Mouse (Mus musculus): Measurements from ENCODE around the gene Mien1. TPM values are rescaled to one million over a fixed set of nuclear protein-coding genes. Genes with fewer than 3 reads are reported as not detected.

Mien1 gene
- 102 and 104 TPM in 2 replicates for polyA plus RNA-seq (2016; fragmentation: Nextera tagmentation; extraction: Ambion mirVana)

DNA sequence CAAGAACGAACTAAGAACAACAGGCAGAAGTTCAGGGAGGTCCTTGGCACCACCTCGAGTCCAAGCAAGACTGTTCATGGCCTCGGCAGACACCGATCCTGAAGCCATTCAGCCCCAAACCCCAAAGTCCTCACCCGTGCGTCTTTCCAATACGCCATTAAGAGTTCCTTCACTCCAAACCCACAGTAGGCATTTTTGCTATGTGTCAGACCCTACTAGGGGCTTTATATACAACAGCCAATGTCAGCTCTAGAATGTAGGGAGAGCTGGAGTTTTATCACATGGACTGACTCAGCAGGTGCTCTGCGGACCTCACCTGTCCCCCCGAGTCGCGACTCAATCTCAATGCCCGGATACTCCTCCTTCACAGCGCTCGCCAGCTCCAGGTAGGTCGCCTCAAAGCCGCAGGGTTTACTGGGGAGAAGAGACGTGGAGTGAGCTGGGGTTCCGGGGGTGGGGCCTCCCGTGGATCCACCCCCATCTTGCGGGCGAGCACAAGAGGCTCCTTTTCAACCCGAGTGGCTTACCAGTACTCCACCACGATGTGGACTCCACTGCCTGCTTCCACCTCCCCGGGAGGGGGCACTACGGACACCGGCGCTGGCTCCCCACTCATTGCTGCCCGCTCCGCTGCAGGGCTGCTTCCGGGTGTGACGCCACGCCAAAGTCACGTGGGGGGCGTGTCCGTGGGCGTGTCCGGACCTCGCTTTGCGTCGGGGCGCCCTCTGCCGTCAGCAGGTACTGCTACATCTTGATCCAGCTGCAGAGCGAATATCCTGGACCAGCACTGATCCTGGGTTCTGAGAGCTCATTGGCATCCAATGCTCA lies at the start of gene Mien1:
Gene Mien1, minus strand, starts transcription at position 661 of the 828 bp plus-strand sequence.
- Histone ChIP-seq H3K4me3 (peak within 1 kb of the TSS; percentile 73), H3K4me1 (replicated peaks) (peaks cover 11% of the 10 kb centered on the region), H3K9me3 (replicated peaks) (no peaks in the 10 kb centered on the region), H3K27me3 (replicated peaks) (no peaks in the 10 kb centered on the region), H3K36me3 (peaks cover 40% of the 10 kb centered on the region), H3K4me2 (peak within 1 kb of the TSS; percentile 85), H3K9ac (peak within 1 kb of the TSS; percentile 69), H3K27ac (ENCODE audit: poor library complexity, severe bottlenecking) (peak within 1 kb of the TSS; percentile 58)
- WGBS: 2% methylated on average over 43 of the region's 43 CpGs
- ATAC-seq (ENCODE audit: insufficient number of reproducible peaks, low FRiP score): peak; percentile 90

- Histone ChIP-seq H3K9me3 (replicated peaks) (no peaks in the 10 kb centered on the region), H3K27ac (ENCODE audit: poor library complexity, severe bottlenecking) (no peak overlapping the region), H3K36me3 (no peaks in the 10 kb centered on the region), H3K27me3 (replicated peaks) (no peaks in the 10 kb centered on the region), H3K4me3 (no peak overlapping the region), H3K4me1 (replicated peaks) (no peaks in the 10 kb centered on the region; the same call in 1 of the 2 replicates), H3K9ac (no peak overlapping the region), H3K4me2 (no peak overlapping the region)
- 69% methylated on average over 5 of the region's 5 CpGs for WGBS
- no peak for ATAC-seq (ENCODE audit: insufficient number of reproducible peaks, low FRiP score)
These were observed 48.8 kb upstream of the Mien1 start for GRCm38 (mm10) chr11:98487526-98488040.

DNA sequence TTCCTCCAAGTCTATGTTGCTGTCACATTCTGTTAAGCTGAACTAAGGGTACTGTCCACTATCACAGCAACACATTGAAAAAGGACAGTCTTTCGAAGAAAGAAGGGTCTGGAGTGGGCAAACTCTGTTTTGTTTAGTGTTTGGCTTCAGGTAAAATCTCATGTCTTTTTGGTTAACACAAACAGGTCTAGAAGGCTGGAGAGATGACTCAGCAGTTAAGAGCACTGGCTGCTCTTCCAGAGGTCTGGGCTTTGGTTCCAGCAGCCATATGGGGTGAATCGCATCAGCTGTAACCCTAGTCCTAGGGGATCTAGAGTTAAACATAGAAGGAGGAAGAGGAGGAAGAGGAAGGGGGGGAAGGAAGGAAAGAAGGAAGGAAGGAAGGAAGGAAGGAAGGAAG lies 47.0 kb upstream of the Mien1 start:
- H3K4me3 ChIP-seq: no peak overlapping the region
- no peak overlapping the region for H3K4me2 ChIP-seq
- H3K27ac ChIP-seq (ENCODE audit: poor library complexity, severe bottlenecking): no peak overlapping the region
- no peaks in the 10 kb centered on the region for H3K9me3 ChIP-seq (replicated peaks)
- H3K9ac ChIP-seq: no peak overlapping the region
- H3K27me3 ChIP-seq (replicated peaks): no peaks in the 10 kb centered on the region
- 76% methylated on average over 2 of the region's 2 CpGs for WGBS
- 0 out of 2 replicates have a peak, but pooled peaks cover 2% of the 10 kb centered on the region for H3K4me1 ChIP-seq (replicated peaks)
- no peaks in the 10 kb centered on the region for H3K36me3 ChIP-seq
- ATAC-seq (ENCODE audit: insufficient number of reproducible peaks, low FRiP score): no peak

- no peak overlapping the region for H3K4me3 ChIP-seq
- 77% methylated on average over 10 of the region's 10 CpGs for WGBS
- H3K9me3 ChIP-seq (replicated peaks): no peaks in the 10 kb centered on the region
- H3K4me2 ChIP-seq: no peak overlapping the region
- no peak overlapping the region for H3K9ac ChIP-seq
- H3K4me1 ChIP-seq (replicated peaks): peaks cover 12% of the 10 kb centered on the region; the same call in 1 of the 2 replicates
- H3K36me3 ChIP-seq: no peaks in the 10 kb centered on the region
- no peak overlapping the region for H3K27ac ChIP-seq (ENCODE audit: poor library complexity, severe bottlenecking)
- no peak for ATAC-seq (ENCODE audit: insufficient number of reproducible peaks, low FRiP score)
- H3K27me3 ChIP-seq (replicated peaks): no peaks in the 10 kb centered on the region
These were observed 43.3 kb upstream of the Mien1 start for GRCm38 (mm10) chr11:98482067-98482466.

- 62% methylated on average over 6 of the region's 6 CpGs for WGBS
- H3K9me3 ChIP-seq (replicated peaks): no peaks in the 10 kb centered on the region
- no peak overlapping the region for H3K9ac ChIP-seq
- no peak for ATAC-seq (ENCODE audit: insufficient number of reproducible peaks, low FRiP score)
- no peaks in the 10 kb centered on the region for H3K27me3 ChIP-seq (replicated peaks)
- no peak overlapping the region for H3K27ac ChIP-seq (ENCODE audit: poor library complexity, severe bottlenecking)
- H3K4me1 ChIP-seq (replicated peaks): peaks cover 14% of the 10 kb centered on the region; the same call in 1 of the 2 replicates
- H3K4me3 ChIP-seq: no peak overlapping the region
- H3K4me2 ChIP-seq: no peak overlapping the region
- no peaks in the 10 kb centered on the region for H3K36me3 ChIP-seq
These were observed 42.4 kb upstream of the Mien1 start for GRCm38 (mm10) chr11:98481231-98481630.

DNA sequence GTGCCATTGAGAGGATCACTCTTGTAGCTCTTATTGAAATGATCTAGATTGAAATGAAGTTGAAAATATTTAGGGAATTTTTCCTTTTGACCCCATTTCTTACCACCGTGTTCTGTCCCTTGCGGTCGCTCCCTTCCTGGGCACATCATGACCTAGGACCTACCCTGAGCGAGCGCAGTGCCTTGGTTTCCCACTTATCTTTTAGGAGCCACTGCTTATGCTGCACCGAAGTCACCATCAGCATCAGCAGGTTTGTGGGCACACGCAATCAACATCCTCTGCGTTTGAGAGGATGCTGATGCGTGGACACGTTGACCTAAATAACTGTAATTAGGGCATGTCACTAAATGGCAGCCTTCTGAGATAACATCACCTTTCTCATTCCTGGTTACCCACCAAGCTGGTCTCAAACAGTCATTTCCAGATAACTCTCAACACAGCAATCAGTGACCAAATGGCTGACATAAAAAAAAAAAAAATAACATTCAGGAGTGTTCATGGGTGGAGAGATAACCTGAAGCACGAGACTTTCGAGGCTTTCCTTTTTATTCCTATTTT lies 41.2 kb upstream of the Mien1 start:
- WGBS: 73% methylated on average over 12 of the region's 12 CpGs
- Histone ChIP-seq H3K4me1 (replicated peaks) (peaks cover 14% of the 10 kb centered on the region; the same call in 1 of the 2 replicates), H3K4me3 (no peak overlapping the region), H3K9ac (no peak overlapping the region), H3K36me3 (no peaks in the 10 kb centered on the region), H3K9me3 (replicated peaks) (no peaks in the 10 kb centered on the region), H3K27ac (ENCODE audit: poor library complexity, severe bottlenecking) (no peak overlapping the region), H3K4me2 (no peak overlapping the region), H3K27me3 (replicated peaks) (no peaks in the 10 kb centered on the region)
- no peak for ATAC-seq (ENCODE audit: insufficient number of reproducible peaks, low FRiP score)

DNA sequence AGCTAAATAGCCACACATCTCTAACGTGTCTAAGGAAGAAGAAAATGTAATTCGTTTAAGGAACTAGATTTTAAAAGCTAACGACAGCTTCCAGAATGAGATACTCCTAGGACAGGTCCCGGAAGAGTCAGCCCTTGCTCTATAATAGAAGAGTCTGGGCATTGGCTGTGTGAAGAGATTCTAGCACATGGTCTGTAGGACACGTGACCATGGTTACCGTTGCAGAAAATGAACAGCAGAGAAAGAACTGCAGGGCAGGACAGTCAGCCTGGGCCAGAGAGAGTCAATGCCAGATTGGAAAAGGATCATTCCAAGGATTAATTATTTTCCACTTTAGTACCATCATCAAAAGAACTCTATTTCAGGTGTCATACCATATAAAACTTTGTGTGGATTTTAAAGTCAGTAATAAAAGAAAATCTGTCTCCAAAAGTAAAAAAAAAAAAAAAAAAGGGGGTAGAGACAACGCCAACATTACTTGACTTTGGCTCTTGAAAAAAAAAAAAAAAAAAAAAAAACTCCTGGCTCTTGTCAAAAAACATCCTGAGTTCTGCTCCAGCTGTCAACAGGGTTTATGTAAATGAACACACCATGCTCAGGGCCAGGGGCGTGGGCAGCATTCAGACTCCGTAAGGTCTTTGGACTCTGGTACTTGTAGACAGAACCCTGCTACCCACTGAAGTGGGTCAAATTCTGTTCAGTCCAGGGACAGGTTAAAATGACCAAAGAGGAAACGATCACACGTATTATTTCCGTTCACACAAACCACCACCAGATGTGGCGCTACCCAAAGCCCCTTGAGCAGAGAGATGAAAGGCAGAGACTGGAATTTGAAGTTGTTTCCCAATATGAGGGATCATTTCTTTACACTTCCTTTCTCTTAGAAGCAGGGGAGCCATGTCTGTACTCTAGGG lies 40.5 kb upstream of the Mien1 start:
- Histone ChIP-seq H3K27ac (ENCODE audit: poor library complexity, severe bottlenecking) (no peak overlapping the region), H3K4me3 (no peak overlapping the region), H3K4me1 (replicated peaks) (peaks cover 14% of the 10 kb centered on the region; the same call in 1 of the 2 replicates), H3K9me3 (replicated peaks) (no peaks in the 10 kb centered on the region), H3K36me3 (no peaks in the 10 kb centered on the region), H3K27me3 (replicated peaks) (no peaks in the 10 kb centered on the region), H3K9ac (no peak overlapping the region), H3K4me2 (no peak overlapping the region)
- no peak for ATAC-seq (ENCODE audit: insufficient number of reproducible peaks, low FRiP score)
- WGBS: 57% methylated on average over 13 of the region's 13 CpGs

DNA sequence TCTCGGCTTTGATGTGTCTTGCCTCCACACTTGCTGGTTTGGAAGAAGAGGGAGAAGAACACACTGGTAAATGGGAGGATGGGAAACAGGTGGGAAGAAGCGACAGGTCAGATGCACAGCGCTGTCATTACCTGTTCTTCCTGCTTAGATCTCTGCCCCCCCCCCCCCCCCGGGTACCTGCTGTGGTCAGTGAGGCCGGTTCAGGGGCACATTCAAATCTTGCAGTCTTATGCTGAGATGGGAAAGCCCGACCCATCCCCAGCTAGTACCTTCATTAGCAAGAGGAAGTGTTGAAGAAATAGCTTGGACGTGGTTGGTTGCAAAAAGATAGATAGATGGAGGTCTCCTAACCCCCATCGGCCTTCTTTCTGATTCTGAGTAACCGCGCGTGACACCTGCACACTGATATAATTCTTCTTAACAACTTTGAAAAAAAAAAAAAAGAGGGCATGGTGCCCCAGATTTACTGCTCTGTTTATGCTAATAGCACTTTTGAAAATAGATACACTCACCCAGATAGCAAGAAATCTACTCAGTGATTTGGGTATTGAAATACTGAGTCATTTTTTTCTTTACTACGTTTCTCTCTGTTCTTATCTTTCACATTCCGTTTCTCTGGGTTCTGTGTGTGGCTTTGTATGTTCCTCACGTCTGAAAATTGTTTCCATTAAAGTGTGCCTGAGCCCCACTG lies 38.4 kb upstream of the Mien1 start:
- Histone ChIP-seq H3K27ac (ENCODE audit: poor library complexity, severe bottlenecking) (no peak overlapping the region), H3K9me3 (replicated peaks) (no peaks in the 10 kb centered on the region), H3K9ac (no peak overlapping the region), H3K4me3 (no peak overlapping the region), H3K4me2 (no peak overlapping the region), H3K27me3 (replicated peaks) (no peaks in the 10 kb centered on the region), H3K36me3 (no peaks in the 10 kb centered on the region), H3K4me1 (replicated peaks) (peaks cover 16% of the 10 kb centered on the region; the same call in 1 of the 2 replicates)
- WGBS: 57% methylated on average over 14 of the region's 14 CpGs
- no peak for ATAC-seq (ENCODE audit: insufficient number of reproducible peaks, low FRiP score)

DNA sequence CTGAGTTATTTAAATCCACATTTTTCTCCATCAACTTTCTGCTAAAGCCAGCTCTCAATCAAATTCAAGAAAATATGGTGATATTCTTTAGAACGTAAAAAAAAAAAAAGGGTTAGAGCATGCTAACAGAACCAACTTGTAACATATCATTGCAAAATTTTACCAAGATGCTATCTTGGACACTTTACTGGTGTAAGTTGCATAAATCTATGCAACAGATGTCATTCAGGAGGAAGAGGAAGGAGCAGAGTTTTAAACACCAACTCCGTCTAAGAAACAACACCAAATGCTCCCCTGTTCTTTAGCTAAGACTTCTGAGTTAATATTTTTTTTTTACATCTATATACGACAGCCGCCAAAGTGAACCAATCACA lies 37.6 kb upstream of the Mien1 start:
- Histone ChIP-seq H3K4me1 (replicated peaks) (peaks cover 18% of the 10 kb centered on the region; the same call in 1 of the 2 replicates), H3K9me3 (replicated peaks) (no peaks in the 10 kb centered on the region), H3K4me2 (no peak overlapping the region), H3K27ac (ENCODE audit: poor library complexity, severe bottlenecking) (no peak overlapping the region), H3K4me3 (no peak overlapping the region), H3K27me3 (replicated peaks) (no peaks in the 10 kb centered on the region), H3K36me3 (no peaks in the 10 kb centered on the region), H3K9ac (no peak overlapping the region)
- WGBS: 55% methylated on average over 4 of the region's 4 CpGs
- ATAC-seq (ENCODE audit: insufficient number of reproducible peaks, low FRiP score): no peak

DNA sequence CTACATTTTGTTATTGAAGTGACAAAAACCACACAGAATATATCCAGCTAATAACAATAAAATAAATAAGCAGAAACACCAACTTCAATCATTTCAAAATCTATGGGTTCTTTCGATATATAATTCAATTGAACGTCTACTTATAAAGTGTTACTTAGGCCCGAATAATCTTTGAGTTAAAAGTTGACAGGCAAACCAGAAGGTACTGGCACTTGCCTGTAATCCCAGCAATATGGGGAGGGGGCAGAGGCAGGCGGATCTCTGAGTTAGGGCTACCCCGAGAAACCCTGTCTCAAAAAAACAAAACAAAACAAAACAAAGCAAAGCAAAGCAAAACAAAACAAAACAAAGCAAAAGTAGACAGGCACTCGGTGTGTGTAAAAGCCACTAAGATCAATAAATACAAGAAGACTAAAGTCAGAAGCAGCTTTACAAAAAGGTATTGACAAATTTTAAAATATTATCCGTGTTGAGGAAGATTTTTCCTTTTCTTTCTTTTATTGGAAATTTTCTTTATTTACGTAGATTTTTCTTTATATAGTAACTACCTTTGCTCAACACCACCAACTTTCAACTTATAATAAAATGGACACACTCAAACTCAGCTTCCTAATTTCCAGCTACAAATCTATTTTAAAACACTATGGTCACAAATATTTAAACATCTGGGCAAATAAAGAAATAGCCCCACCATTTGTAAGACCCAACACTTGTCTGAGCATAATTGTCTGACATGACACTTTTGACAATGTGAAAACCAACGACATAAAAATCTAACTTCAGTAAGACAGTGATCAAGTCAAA lies 37.0 kb upstream of the Mien1 start:
- Histone ChIP-seq H3K9me3 (replicated peaks) (no peaks in the 10 kb centered on the region), H3K4me2 (no peak overlapping the region), H3K4me3 (no peak overlapping the region), H3K4me1 (replicated peaks) (peaks cover 17% of the 10 kb centered on the region; the same call in 1 of the 2 replicates), H3K27me3 (replicated peaks) (0 out of 2 replicates have a peak, but pooled peaks cover 3% of the 10 kb centered on the region), H3K27ac (ENCODE audit: poor library complexity, severe bottlenecking) (no peak overlapping the region), H3K9ac (no peak overlapping the region), H3K36me3 (no peaks in the 10 kb centered on the region)
- no peak for ATAC-seq (ENCODE audit: insufficient number of reproducible peaks, low FRiP score)
- WGBS: 82% methylated on average over 9 of the region's 9 CpGs

All from heart, embryonic 12.5 days (tissue).